Mouse (Mus musculus) embryonic facial prominence, embryonic 13.5 days (tissue): ENCODE data around the gene Sh3pxd2a. TPM values are rescaled to one million over a fixed set of nuclear protein-coding genes. Genes with fewer than 3 reads are reported as not detected.

Experiments
- ATAC-seq: fragments of 200-750 bp; cut with Nextera tagmentation; 2 replicates; pipeline ENCODE4 v1.8.0; 2017; ENCODE audit warnings: low read depth; ENCODE audit not compliant: insufficient number of reproducible peaks, insufficient read depth, low FRiP score, low TSS enrichment
- H3K27ac ChIP-seq: fragments of 300-500 bp; sonication (generic); 2 replicates; pipeline ENCODE4 v1.5.1; 2015; ENCODE audit warnings: moderate library complexity, mild to moderate bottlenecking, inconsistent platforms
- H3K27me3 ChIP-seq: fragments of 300-500 bp; sonication (generic); 2 replicates; pipeline ENCODE4 v1.6.1; 2015; ENCODE audit warnings: mild to moderate bottlenecking, inconsistent platforms
- H3K36me3 ChIP-seq: fragments of 300-500 bp; sonication (generic); 2 replicates; pipeline ENCODE4 v1.6.1; 2015; ENCODE audit warnings: mild to moderate bottlenecking, inconsistent platforms
- H3K4me1 ChIP-seq: fragments of 300-500 bp; sonication (generic); 2 replicates; pipeline ENCODE4 v1.6.1; 2015; ENCODE audit warnings: inconsistent platforms
- H3K4me2 ChIP-seq: fragments of 300-500 bp; sonication (generic); 2 replicates; pipeline ENCODE4 v1.6.1; 2015; ENCODE audit warnings: moderate library complexity, mild to moderate bottlenecking, inconsistent platforms
- H3K4me3 ChIP-seq: fragments of 300-500 bp; sonication (generic); 2 replicates; pipeline ENCODE4 v1.5.1; 2015; ENCODE audit warnings: mild to moderate bottlenecking, inconsistent platforms
- H3K9ac ChIP-seq: fragments of 300-500 bp; sonication (generic); 2 replicates; pipeline ENCODE4 v1.6.1; 2015; ENCODE audit warnings: mild to moderate bottlenecking, inconsistent platforms
- H3K9me3 ChIP-seq: fragments of 300-500 bp; sonication (generic); 2 replicates; pipeline ENCODE4 v1.6.1; 2016; ENCODE audit warnings: inconsistent platforms
- whole genome bisulfite sequencing: fragments of 180-500 bp; shearing (Covaris S2); methylation state at CpG from one replicate; pipeline ENCODE4 v1.1.7; 2015; ENCODE audit warnings: mixed read lengths; 5-methylcytosine and 5-hydroxymethylcytosine counted together
- polyA plus RNA-seq: library from polyadenylated mRNA; unstranded; fragments of >200 nt; fragmentation: Nextera tagmentation; extraction: Ambion mirVana; gene quantifications from 2 replicates; pipeline ENCODE4 v1.2.1, GENCODE M21; 2015

Sh3pxd2a gene
- polyA plus RNA-seq, 1 experiment from 2014 or later, result 10.0 TPM

DNA sequence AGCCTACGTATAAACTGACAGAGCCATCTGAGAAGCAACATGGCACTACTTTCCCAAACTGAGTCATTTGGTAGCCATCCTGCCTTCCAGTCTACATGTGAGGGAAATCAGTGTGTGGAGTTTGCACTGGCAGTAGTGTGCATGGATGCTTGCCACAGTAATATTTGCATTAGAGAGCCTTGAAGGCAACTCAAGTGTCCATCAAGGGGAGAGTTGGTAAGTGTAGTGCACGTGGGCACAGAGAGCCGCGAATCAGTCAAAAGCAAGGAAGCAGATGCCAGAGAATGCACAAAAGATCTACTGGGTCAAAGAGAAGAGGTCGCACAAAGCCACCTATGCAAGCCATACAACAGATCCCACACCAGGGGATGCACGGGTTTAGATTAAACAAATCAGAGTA lies 18.5 kb downstream of the Sh3pxd2a start:
- Histone ChIP-seq H3K36me3 (no peaks in the 10 kb centered on the region), H3K9ac (no peak overlapping the region), H3K9me3 (no peaks in the 10 kb centered on the region), H3K27ac (no peak overlapping the region; the same call in 1 of the 2 replicates), H3K27me3 (no peaks in the 10 kb centered on the region), H3K4me1 (peaks cover 80% of the 10 kb centered on the region), H3K4me2 (no peak overlapping the region), H3K4me3 (no peak overlapping the region)
- 84% methylated on average over 6 of the region's 6 CpGs for WGBS
- ATAC-seq, result no peak

DNA sequence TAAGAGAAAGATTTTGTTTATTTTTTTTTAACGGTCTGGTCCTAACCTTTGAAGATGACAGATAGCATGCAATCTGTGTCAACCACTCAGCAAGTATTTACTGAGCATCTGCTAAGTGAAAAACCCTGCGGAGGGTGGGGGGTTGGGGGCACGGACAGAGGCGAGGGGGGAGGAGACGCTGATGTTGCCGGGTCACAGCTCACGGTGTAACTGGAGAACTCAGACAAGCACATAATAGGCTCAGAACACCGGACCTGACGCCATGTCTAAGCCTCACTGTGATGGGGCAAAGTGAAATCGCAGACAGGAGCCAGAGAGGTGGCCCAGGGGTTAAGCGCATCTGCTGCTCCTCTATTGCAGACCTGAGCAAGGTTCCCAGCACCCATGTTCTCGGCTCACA lies 19.7 kb downstream of the Sh3pxd2a start:
- Histone ChIP-seq H3K4me3 (no peak overlapping the region), H3K9ac (no peak overlapping the region), H3K27me3 (no peaks in the 10 kb centered on the region), H3K27ac (no peak overlapping the region), H3K4me1 (peaks cover 70% of the 10 kb centered on the region), H3K4me2 (no peak overlapping the region), H3K36me3 (no peaks in the 10 kb centered on the region), H3K9me3 (no peaks in the 10 kb centered on the region)
- no peak for ATAC-seq
- WGBS, result 42% methylated on average over 12 of the region's 12 CpGs

DNA sequence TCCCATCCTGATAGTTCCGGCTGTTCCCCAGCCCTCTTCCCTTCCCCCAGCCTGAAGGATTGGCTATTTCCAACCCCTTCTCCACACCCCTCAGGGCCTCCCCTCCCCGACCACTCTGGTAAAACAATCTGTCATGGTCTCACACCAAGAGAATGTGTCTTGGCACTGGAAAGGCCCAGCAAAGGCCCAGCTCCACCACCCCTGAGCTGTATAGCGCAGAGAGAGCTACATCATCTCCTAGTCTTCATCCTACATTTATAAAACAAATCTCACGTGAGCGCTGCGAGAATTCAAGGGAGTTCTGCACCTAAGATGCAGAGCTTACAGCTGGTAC lies 21.9 kb downstream of the Sh3pxd2a start:
- Histone ChIP-seq H3K4me1 (peaks cover 69% of the 10 kb centered on the region), H3K9me3 (no peaks in the 10 kb centered on the region), H3K4me2 (no peak overlapping the region), H3K27ac (0 out of 2 replicates have a peak overlapping the region, but pooled peaks have one; percentile 5), H3K36me3 (no peaks in the 10 kb centered on the region), H3K4me3 (no peak overlapping the region), H3K9ac (no peak overlapping the region), H3K27me3 (no peaks in the 10 kb centered on the region)
- 78% methylated on average over 6 of the region's 6 CpGs for WGBS
- ATAC-seq, result no peak

DNA sequence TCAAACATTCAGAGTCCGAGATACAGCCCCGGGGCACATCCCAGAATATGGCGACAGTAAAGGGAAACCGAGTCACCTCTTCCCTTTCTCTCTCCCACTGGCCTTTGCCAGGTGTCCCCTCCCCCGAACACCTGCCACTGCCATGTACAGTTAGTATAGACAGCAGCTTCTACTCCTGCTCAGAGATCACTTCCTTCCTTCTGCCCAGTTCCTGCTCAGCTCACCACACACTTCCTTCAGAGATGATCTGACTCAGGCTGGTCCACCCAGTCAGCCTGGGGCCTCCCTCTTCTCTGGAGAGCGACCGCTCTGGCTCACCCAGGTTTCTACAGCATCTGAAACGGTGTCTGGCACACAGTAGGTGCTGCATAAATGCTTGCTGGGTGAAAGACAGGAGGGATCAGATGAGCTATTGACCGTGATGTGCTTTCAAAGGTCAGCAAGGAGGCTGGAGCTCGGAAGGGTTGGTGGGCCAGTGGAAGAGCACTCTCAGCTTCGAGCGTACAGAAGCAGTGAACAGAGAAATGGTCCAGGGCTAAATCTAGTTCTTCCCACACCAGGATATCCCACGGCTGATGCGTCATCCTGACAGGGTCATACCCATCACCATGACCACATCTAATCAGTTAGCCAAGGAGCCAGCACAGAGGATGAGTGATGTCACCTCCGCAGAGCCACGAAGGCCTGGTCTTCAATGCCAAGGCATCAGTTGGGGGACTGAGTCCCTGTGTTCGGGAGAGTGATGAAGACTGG lies 22.5 kb downstream of the Sh3pxd2a start:
- WGBS, result 89% methylated on average over 17 of the region's 17 CpGs
- peaks cover 64% of the 10 kb centered on the region for H3K4me1 ChIP-seq
- no peak for ATAC-seq
- H3K4me3 ChIP-seq, result no peak overlapping the region
- no peak overlapping the region for H3K9ac ChIP-seq
- H3K27me3 ChIP-seq, result no peaks in the 10 kb centered on the region
- H3K4me2 ChIP-seq, result no peak overlapping the region
- H3K9me3 ChIP-seq, result no peaks in the 10 kb centered on the region
- no peaks in the 10 kb centered on the region for H3K36me3 ChIP-seq
- H3K27ac ChIP-seq, result 0 out of 2 replicates have a peak overlapping the region, but pooled peaks have one; percentile 5

DNA sequence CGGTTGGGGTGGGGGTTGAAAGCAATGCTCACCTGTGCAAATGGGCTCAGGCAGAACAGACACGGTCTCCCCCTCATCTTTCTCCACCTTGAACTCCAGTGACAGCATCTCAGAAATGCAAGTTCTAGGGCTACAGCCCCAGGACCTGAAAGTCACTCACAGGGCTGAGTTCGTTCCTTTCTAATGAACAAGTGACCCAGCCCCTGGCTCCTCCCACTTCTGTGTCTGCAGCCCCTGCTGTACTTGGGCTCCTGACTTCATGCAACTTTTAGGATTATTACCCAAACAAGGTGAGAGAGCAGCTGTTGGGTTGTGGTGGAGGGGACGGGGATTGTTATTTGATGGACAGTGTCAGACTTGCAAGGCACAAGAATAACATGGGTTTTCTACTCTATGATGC lies 23.2 kb downstream of the Sh3pxd2a start:
- Histone ChIP-seq H3K27me3 (no peaks in the 10 kb centered on the region), H3K27ac (no peak overlapping the region), H3K4me3 (no peak overlapping the region), H3K36me3 (no peaks in the 10 kb centered on the region), H3K9ac (no peak overlapping the region), H3K4me1 (peaks cover 57% of the 10 kb centered on the region), H3K9me3 (no peaks in the 10 kb centered on the region), H3K4me2 (no peak overlapping the region)
- ATAC-seq, result no peak
- WGBS, result 77% methylated on average over 4 of the region's 4 CpGs

DNA sequence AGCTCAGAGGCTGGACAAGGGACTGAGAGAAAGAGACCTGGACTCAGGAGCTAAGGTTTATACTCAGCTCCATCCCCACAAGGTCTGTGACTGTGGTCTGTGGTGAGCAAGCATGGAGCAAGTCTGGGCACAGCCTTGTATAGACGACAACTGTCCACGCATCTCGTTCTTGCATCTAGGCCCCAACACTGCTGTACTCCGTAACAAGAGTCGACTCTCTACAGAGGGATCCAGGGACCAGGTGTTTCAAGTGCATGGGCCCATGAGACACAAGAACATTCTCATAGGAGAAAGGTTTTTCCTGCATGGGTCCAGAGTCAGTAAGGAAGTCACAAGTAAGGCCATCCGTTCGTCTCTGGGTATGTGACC lies 23.8 kb downstream of the Sh3pxd2a start:
- Histone ChIP-seq H3K4me2 (no peak overlapping the region), H3K36me3 (no peaks in the 10 kb centered on the region), H3K4me3 (no peak overlapping the region), H3K27ac (no peak overlapping the region), H3K4me1 (peaks cover 53% of the 10 kb centered on the region), H3K9ac (no peak overlapping the region), H3K27me3 (no peaks in the 10 kb centered on the region), H3K9me3 (no peaks in the 10 kb centered on the region)
- peak; percentile 21; the same call in 1 of the 2 replicates for ATAC-seq
- WGBS, result 85% methylated on average over 7 of the region's 7 CpGs

DNA sequence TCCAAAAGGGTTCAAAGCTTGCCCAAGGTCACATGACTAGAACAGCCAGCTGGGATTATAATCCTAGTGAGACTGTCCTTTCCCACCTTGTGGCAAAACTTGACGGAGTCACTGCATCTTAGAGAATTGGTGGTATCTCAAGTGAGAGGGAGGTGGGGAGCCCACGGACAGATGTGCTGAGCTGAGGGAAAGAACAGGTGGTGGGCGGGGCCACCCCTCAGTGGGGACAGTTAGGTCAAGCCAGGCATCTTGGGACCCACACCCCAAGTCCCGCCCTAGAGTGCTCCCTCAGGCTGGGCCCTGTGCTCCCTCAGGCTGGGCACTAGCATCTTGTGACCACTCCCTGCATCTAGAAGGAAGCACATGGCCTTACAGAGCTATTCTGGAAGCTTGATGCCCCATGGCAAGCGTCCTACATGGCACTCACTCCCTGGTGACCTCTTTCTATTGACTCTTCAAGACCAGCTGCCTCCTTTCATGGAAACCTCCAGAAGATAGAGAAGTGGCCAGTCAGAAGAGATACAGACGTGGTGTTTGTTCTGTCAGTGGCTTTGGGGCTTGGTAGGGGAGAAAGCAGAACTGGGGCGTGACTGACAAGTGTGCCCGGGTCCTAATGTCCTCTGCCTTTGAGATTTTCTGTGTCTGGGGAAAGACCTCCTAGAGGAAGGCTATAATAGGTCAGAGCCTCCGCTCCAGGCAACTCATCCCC lies 24.3 kb downstream of the Sh3pxd2a start:
- no peak overlapping the region for H3K27ac ChIP-seq
- no peaks in the 10 kb centered on the region for H3K9me3 ChIP-seq
- H3K4me1 ChIP-seq, result peaks cover 53% of the 10 kb centered on the region
- H3K36me3 ChIP-seq, result 0 out of 2 replicates have a peak, but pooled peaks cover 3% of the 10 kb centered on the region
- H3K27me3 ChIP-seq, result no peaks in the 10 kb centered on the region
- no peak overlapping the region for H3K9ac ChIP-seq
- H3K4me3 ChIP-seq, result no peak overlapping the region
- no peak for ATAC-seq
- no peak overlapping the region for H3K4me2 ChIP-seq
- 86% methylated on average over 9 of the region's 9 CpGs for WGBS

DNA sequence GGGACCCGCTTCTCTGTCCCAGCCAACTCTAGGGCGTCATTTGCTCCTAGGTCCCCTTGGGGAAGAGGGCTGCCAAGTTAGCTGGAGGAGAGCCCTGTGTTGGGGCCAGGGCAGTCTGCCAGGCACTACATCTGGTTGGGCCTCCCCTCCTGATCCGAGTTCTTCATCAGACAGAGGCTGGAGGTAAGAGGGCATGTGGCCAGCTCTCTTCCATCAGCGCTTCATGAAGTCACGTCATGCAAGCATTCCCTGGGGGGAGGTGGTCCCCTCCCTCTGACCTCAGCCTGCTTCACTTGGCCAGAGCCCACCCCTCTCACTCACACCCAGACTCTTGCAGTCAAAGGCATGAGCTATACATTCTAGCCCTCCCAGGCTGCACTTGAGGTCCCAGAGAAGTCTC lies 25.8 kb downstream of the Sh3pxd2a start:
- H3K9me3 ChIP-seq, result no peaks in the 10 kb centered on the region
- no peak overlapping the region for H3K4me2 ChIP-seq
- ATAC-seq, result no peak; the same call in 1 of the 2 replicates
- no peak overlapping the region for H3K9ac ChIP-seq
- peak overlapping the region; percentile 8; the same call in 1 of the 2 replicates for H3K27ac ChIP-seq
- 46% methylated on average over 5 of the region's 5 CpGs for WGBS
- no peak overlapping the region for H3K4me3 ChIP-seq
- no peaks in the 10 kb centered on the region for H3K27me3 ChIP-seq
- H3K4me1 ChIP-seq, result peaks cover 40% of the 10 kb centered on the region
- 0 out of 2 replicates have a peak, but pooled peaks cover 3% of the 10 kb centered on the region for H3K36me3 ChIP-seq

DNA sequence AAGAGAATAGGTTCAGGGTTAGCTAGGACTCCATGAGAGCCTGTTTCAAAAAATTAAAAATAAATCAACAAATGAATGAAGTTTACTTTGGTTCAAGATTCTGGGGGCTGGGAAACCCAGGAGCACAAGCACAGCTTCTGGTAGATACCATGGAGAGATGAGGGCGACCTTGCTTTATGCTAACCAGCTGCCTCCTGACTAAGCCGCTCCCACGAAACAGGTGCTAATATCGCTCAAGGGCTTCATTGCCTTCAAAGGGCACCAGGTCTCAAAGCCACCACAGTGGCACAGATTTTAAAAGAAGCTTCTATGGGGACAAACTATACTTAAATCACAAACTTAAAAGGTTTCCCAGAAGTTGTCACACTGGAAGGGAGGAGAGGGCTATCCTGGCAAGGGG lies 27.2 kb downstream of the Sh3pxd2a start:
- WGBS, result 84% methylated on average over 4 of the region's 4 CpGs
- Histone ChIP-seq H3K4me3 (no peak overlapping the region), H3K27ac (no peak overlapping the region; the same call in 1 of the 2 replicates), H3K36me3 (0 out of 2 replicates have a peak, but pooled peaks cover 3% of the 10 kb centered on the region), H3K4me1 (peaks cover 30% of the 10 kb centered on the region), H3K27me3 (no peaks in the 10 kb centered on the region), H3K4me2 (no peak overlapping the region), H3K9ac (no peak overlapping the region), H3K9me3 (no peaks in the 10 kb centered on the region)
- ATAC-seq, result no peak

DNA sequence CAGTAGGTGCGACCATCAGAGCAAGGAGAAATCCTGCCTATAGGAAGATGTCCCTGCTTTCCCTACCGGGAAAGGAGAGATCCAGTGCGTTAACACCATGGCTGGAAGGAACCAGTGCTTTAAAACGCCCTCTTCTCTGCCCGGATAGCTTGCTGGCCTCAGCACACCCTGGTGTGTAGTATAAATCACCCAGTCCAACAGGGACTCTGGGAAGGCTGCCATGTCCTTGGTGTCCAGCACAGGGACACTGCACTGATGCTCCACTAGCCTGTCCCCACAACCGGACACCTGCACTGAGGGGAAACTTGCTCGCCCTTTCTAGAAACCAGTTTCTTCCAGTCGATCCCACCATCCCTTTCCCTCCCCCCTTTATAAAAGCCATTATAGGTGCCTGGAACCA lies 28.0 kb downstream of the Sh3pxd2a start:
- no peak for ATAC-seq
- Histone ChIP-seq H3K4me3 (no peak overlapping the region), H3K27ac (no peak overlapping the region), H3K9me3 (no peaks in the 10 kb centered on the region), H3K4me1 (peaks cover 30% of the 10 kb centered on the region), H3K36me3 (0 out of 2 replicates have a peak, but pooled peaks cover 3% of the 10 kb centered on the region), H3K4me2 (no peak overlapping the region), H3K27me3 (no peaks in the 10 kb centered on the region), H3K9ac (no peak overlapping the region)
- WGBS, result 92% methylated on average over 8 of the region's 8 CpGs

DNA sequence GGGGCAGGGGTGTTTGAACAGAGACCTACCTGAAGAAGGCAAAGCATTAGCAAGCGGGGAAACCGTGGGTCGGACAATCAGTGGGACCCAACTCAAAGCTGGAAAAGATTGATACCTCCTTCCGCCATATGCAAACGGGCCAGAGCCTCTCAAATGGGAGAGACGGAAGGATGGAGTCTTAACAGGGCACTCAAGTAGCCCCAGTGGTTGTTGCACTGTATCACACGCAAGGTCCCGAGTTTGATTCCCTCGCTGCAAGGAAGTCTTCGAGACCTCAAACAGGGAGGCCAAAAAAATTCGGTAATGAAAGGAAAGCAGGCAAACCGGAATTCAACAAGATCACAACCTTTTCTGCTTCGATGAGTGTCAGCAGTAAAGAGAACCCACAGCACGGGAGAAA lies 29.5 kb downstream of the Sh3pxd2a start:
- H3K4me3 ChIP-seq, result no peak overlapping the region
- H3K27ac ChIP-seq, result no peak overlapping the region
- H3K4me2 ChIP-seq, result no peak overlapping the region
- 96% methylated on average over 14 of the region's 14 CpGs for WGBS
- no peak overlapping the region for H3K9ac ChIP-seq
- H3K36me3 ChIP-seq, result 0 out of 2 replicates have a peak, but pooled peaks cover 3% of the 10 kb centered on the region
- no peaks in the 10 kb centered on the region for H3K9me3 ChIP-seq
- peaks cover 29% of the 10 kb centered on the region for H3K4me1 ChIP-seq
- ATAC-seq, result no peak
- H3K27me3 ChIP-seq, result no peaks in the 10 kb centered on the region

DNA sequence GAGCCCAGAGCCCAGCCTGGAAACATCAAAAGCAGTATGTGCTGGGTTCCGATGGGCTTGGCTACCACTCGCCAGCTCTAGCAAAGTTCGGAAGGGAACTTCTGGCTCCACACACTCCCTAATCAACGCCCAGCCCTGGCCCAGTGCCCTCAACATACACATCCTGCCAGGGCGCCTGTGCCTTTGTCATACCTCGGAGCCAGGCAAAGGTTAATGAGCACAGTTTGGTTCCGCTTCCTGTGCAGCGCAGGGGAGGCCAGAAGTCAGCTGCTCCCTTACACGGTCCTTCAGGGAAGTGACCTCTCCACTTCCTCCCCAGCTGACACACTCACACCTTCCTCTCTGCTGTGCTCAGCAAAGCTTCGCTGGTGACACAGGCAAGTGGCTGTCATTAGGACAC lies 31.9 kb downstream of the Sh3pxd2a start:
- H3K9ac ChIP-seq, result no peak overlapping the region
- no peak overlapping the region for H3K4me3 ChIP-seq
- H3K36me3 ChIP-seq, result 0 out of 2 replicates have a peak, but pooled peaks cover 3% of the 10 kb centered on the region
- WGBS, result 39% methylated on average over 10 of the region's 10 CpGs
- ATAC-seq, result no peak
- H3K27ac ChIP-seq, result no peak overlapping the region; the same call in 1 of the 2 replicates
- H3K4me2 ChIP-seq, result no peak overlapping the region
- no peaks in the 10 kb centered on the region for H3K9me3 ChIP-seq
- H3K4me1 ChIP-seq, result peaks cover 31% of the 10 kb centered on the region
- H3K27me3 ChIP-seq, result no peaks in the 10 kb centered on the region
